Mouse (Mus musculus) neural tube, embryonic 14.5 days (tissue): ENCODE results near the gene Kpna2. TPM values are rescaled to one million over a fixed set of nuclear protein-coding genes. Genes with fewer than 3 reads are reported as not detected.
"Not testable (repeated sequence)": the region's sequence is repeated elsewhere in the genome, so short reads cannot be mapped to it uniquely, and the experiment has no call there.

Experiments
- ATAC-seq: fragments of 200-750 bp; cut with Nextera tagmentation; 2 replicates; pipeline ENCODE4 v1.8.0; 2017; ENCODE audit warnings: low read depth, mild to moderate bottlenecking, moderate TSS enrichment, moderate library complexity
- H3K27ac ChIP-seq: fragments of 300-500 bp; sonication (generic); 2 replicates; pipeline ENCODE4 v1.5.1; 2014; ENCODE audit warnings: low read depth, mild to moderate bottlenecking, control low read depth, low read length, moderate library complexity, mixed read lengths
- H3K27me3 ChIP-seq: fragments of 300-500 bp; sonication (generic); 2 replicates; pipeline ENCODE4 v1.6.1; 2014; ENCODE audit warnings: low read length; ENCODE audit not compliant: control insufficient read depth, insufficient read depth
- H3K36me3 ChIP-seq: fragments of 300-500 bp; sonication (generic); 2 replicates; pipeline ENCODE4 v1.6.1; 2014; ENCODE audit warnings: low read length, mixed read lengths; ENCODE audit not compliant: control insufficient read depth, insufficient read depth
- H3K4me1 ChIP-seq: fragments of 300-500 bp; sonication (generic); 2 replicates; pipeline ENCODE4 v1.6.1; 2014; ENCODE audit warnings: low read length; ENCODE audit not compliant: control insufficient read depth, insufficient read depth
- H3K4me2 ChIP-seq: fragments of 300-500 bp; sonication (generic); 2 replicates; pipeline ENCODE4 v1.6.1; 2014; ENCODE audit warnings: mild to moderate bottlenecking, low read depth, low read length, control low read depth
- H3K4me3 ChIP-seq: fragments of 300-500 bp; sonication (generic); 2 replicates; pipeline ENCODE4 v1.5.1; 2014; ENCODE audit warnings: low read depth, low read length, control low read depth, mixed read lengths
- H3K9ac ChIP-seq: fragments of 300-500 bp; sonication (generic); replicated peaks from 2 replicates; pipeline ENCODE4 v1.6.1; 2014; ENCODE audit warnings: low read depth, mild to moderate bottlenecking, control low read depth, low read length, mixed read lengths
- H3K9me3 ChIP-seq: fragments of 300-500 bp; sonication (generic); 2 replicates; pipeline ENCODE4 v1.6.1; 2016; ENCODE audit warnings: low read length; ENCODE audit not compliant: control insufficient read depth
- WGBS: fragments of 180-500 bp; shearing (Covaris S2); extraction: QIAGEN DNeasy Blood & Tissue Kit; methylation state at CpG from one replicate; pipeline ENCODE4 v1.1.7; 2014; 5-methylcytosine and 5-hydroxymethylcytosine counted together
- polyA plus RNA-seq: library from polyadenylated mRNA; unstranded; fragments of >200 nt; fragmentation: Nextera tagmentation; extraction: Ambion mirVana; gene quantifications from 2 replicates; pipeline ENCODE4 v1.2.1, GENCODE M21; 2014

Kpna2 gene
- polyA plus RNA-seq, 1 experiment from 2014 or later = 110 TPM

DNA sequence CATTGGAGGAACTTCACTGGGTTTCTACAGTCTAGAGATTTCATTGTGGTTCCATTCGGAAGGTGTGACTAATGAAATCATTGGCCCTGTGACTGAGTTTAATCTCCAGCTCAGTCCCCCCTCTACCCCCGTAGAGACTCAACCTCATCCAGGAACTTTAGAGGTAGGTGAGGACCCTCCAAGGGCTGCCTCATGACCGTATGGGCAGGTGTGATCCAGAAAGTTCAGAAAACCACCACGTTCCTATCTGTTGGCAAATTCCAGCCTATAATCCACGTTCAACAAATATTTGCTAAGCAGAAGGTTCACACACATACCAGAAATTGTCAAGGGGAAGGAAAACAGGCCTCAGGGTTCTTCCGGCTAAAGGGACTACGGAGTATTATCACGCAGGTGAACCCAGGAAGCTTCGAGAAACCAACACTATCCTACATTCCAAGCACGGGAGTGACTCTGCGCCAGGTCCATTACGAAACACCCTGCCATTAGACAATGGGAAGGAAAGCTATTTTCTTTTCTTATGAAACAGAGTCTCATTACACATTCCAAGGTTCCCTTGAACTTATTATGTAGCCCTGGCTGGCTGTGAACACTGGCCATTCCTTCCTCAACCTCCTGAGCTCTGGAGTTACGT is 22.8 kb upstream of the Kpna2 start:
- H3K4me3 ChIP-seq = no peak overlapping the region
- no peak for ATAC-seq
- no peak overlapping the region for H3K4me2 ChIP-seq
- H3K27me3 ChIP-seq = no peaks in the 10 kb centered on the region
- no peaks in the 10 kb centered on the region for H3K9me3 ChIP-seq
- no peaks in the 10 kb centered on the region for H3K36me3 ChIP-seq
- no peak overlapping the region for H3K9ac ChIP-seq
- 93% methylated on average over 13 of the region's 13 CpGs for WGBS
- no peak overlapping the region for H3K27ac ChIP-seq
- H3K4me1 ChIP-seq = peaks cover 5% of the 10 kb centered on the region; the same call in 1 of the 2 replicates

DNA sequence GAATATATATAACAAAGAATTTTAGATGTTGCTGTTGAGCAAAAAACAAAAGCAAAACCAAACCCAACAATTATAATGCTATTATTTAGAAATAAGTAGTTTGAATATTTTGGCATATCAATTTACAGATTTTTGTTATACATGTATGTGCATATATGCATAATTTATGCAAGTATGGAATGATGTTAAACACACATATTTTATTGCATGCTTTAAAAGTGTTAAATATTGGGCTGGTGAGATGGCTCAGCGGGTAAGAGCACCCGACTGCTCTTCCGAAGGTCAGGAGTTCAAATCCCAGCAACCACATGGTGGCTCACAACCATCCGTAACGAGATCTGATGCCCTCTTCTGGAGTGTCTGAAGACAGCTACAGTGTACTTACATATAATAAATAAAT is 20.4 kb upstream of the Kpna2 start:
- WGBS = 91% methylated on average over 3 of the region's 5 CpGs

GRCm38 (mm10) chr11:107019318-107019717 is 20.0 kb upstream of the Kpna2 start:
- H3K9me3 ChIP-seq = no peaks in the 10 kb centered on the region
- H3K36me3 ChIP-seq = no peaks in the 10 kb centered on the region
- no peak overlapping the region for H3K9ac ChIP-seq
- no peak overlapping the region for H3K4me3 ChIP-seq
- H3K27ac ChIP-seq = no peak overlapping the region
- 45% methylated on average over 4 of the region's 4 CpGs for WGBS
- no peak overlapping the region for H3K4me2 ChIP-seq
- H3K4me1 ChIP-seq = no peaks in the 10 kb centered on the region
- no peak for ATAC-seq
- no peaks in the 10 kb centered on the region for H3K27me3 ChIP-seq

More for the DNA sequence above, 20.4 kb upstream of the Kpna2 start:
- H3K4me3 ChIP-seq, ATAC-seq, H3K36me3 ChIP-seq, H3K27ac ChIP-seq, H3K4me1 ChIP-seq, H3K9ac ChIP-seq, H3K27me3 ChIP-seq, H3K9me3 ChIP-seq, H3K4me2 ChIP-seq: not testable (repeated sequence)

DNA sequence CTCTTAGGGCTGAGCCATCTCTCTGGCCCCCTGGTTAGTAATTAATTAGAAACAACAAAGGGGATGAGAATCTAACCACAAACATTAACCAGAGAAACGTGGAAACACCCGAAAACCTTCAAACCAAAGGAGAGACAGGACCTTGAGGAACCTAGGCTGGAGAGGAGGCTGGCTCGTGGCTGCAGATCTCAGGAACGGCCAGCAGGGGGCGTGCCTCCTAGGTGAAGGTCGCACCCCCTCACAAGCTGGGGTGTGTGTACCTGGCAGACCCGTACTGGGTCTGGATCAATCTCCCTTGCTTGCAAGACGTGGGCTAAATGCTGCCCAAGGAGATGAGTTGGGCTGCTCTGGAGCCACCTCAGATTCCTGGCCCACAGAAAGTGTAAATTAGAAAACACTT is 19.3 kb upstream of the Kpna2 start:
- Histone ChIP-seq H3K4me1 (no peaks in the 10 kb centered on the region), H3K27ac (no peak overlapping the region), H3K4me3 (no peak overlapping the region), H3K9ac (no peak overlapping the region), H3K27me3 (no peaks in the 10 kb centered on the region), H3K36me3 (no peaks in the 10 kb centered on the region), H3K9me3 (no peaks in the 10 kb centered on the region), H3K4me2 (no peak overlapping the region)
- ATAC-seq = no peak
- 28% methylated on average over 8 of the region's 8 CpGs for WGBS

- Histone ChIP-seq H3K4me3 (no peak overlapping the region), H3K27ac (no peak overlapping the region), H3K27me3 (no peaks in the 10 kb centered on the region), H3K9me3 (no peaks in the 10 kb centered on the region), H3K4me2 (no peak overlapping the region), H3K36me3 (no peaks in the 10 kb centered on the region), H3K9ac (no peak overlapping the region), H3K4me1 (no peaks in the 10 kb centered on the region)
- 52% methylated on average over 6 of the region's 6 CpGs for WGBS
- no peak for ATAC-seq
Observed at GRCm38 (mm10) chr11:107017339-107017886, 18.1 kb upstream of the Kpna2 start.

DNA sequence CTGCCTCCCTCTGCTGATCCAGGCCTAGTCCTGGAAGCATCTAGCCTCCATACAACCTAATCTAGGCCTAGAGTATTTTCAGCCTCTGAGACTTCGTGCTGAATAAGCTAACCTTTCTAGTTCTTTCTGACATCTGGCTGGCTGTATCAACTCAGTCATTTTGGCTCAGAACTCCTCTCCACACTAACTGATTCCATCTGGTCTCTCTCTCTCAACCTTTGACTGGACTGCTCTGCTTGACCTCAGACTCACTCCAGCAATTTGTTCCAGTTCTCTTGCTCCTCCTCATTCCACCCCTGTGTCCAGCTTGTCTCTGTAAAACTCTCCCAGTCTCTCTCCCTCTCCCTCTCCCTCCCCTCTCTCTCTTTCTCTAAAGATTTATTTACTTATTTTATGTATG is 17.6 kb upstream of the Kpna2 start:
- Histone ChIP-seq H3K9ac (no peak overlapping the region), H3K27me3 (no peaks in the 10 kb centered on the region), H3K4me3 (no peak overlapping the region), H3K4me1 (0 out of 2 replicates have a peak, but pooled peaks cover 2% of the 10 kb centered on the region), H3K27ac (no peak overlapping the region), H3K36me3 (no peaks in the 10 kb centered on the region), H3K9me3 (no peaks in the 10 kb centered on the region), H3K4me2 (no peak overlapping the region)
- ATAC-seq = no peak
- WGBS = 73% methylated on average over 1 of the region's 1 CpGs

- not testable (repeated sequence) for H3K9me3 ChIP-seq, H3K4me2 ChIP-seq, H3K4me3 ChIP-seq, ATAC-seq, H3K27ac ChIP-seq, H3K4me1 ChIP-seq, H3K9ac ChIP-seq, H3K27me3 ChIP-seq, H3K36me3 ChIP-seq
- WGBS = 75% methylated on average over 11 of the region's 11 CpGs
Observed at GRCm38 (mm10) chr11:107015535-107016187, 16.3 kb upstream of the Kpna2 start.

GRCm38 (mm10) chr11:107014597-107015309 is 15.4 kb upstream of the Kpna2 start:
- 48% methylated on average over 14 of the region's 14 CpGs for WGBS
- no peak overlapping the region for H3K27ac ChIP-seq
- H3K9ac ChIP-seq = no peak overlapping the region
- H3K4me1 ChIP-seq = 0 out of 2 replicates have a peak, but pooled peaks cover 9% of the 10 kb centered on the region
- no peak overlapping the region for H3K4me2 ChIP-seq
- ATAC-seq = no peak
- H3K4me3 ChIP-seq = no peak overlapping the region
- H3K27me3 ChIP-seq = no peaks in the 10 kb centered on the region
- H3K36me3 ChIP-seq = no peaks in the 10 kb centered on the region
- H3K9me3 ChIP-seq = no peaks in the 10 kb centered on the region
